Mouse (Mus musculus) heart, adult 2 months (tissue): ENCODE measurements around the gene Rnf212b.

Experiments
- CTCF ChIP-seq: fragments of 200-600 bp; IDR thresholded peaks from 2 replicates; pipeline ENCODE4 v1.8.1; 2022; ENCODE audit warnings: antibody characterized with exemption, mild to moderate bottlenecking, moderate library complexity
- EP300 ChIP-seq: fragments of 200-500 bp; IDR thresholded peaks from 2 replicates; pipeline ENCODE4 v1.6.1; 2011; ENCODE audit warnings: low read depth, low read length, control low read depth; ENCODE audit not compliant: insufficient read depth

GRCm38 (mm10) chr14:54786489-54786888, 27.5 kb upstream of the Rnf212b start:
- TF ChIP-seq EP300 (no peak), CTCF (no peak)
